Mouse (Mus musculus) liver, embryonic 12.5 days (tissue): ENCODE results near the gene Sept9. TPM values are rescaled to one million over a fixed set of nuclear protein-coding genes. Genes with fewer than 3 reads are reported as not detected.

Experiments used
- ATAC-seq: fragments of 200-750 bp; cut with Nextera tagmentation; 2 replicates; pipeline ENCODE4 v1.8.0; 2017; ENCODE audit warnings: moderate number of reproducible peaks, mild to moderate bottlenecking, moderate library complexity
- H3K27ac ChIP-seq: fragments of 300-500 bp; sonication (generic); 2 replicates; pipeline ENCODE4 v1.5.1; 2016; ENCODE audit warnings: mild to moderate bottlenecking
- H3K27me3 ChIP-seq: fragments of 300-500 bp; sonication (generic); replicated peaks from 2 replicates; pipeline ENCODE4 v1.6.1; 2016; ENCODE audit warnings: mild to moderate bottlenecking, moderate library complexity
- H3K36me3 ChIP-seq: fragments of 300-500 bp; sonication (generic); 2 replicates; pipeline ENCODE4 v1.6.1; 2016; ENCODE audit warnings: mild to moderate bottlenecking, moderate library complexity
- H3K4me1 ChIP-seq: fragments of 300-500 bp; sonication (generic); 2 replicates; pipeline ENCODE4 v1.6.1; 2016
- H3K4me2 ChIP-seq: fragments of 300-500 bp; sonication (generic); 2 replicates; pipeline ENCODE4 v1.6.1; 2016; ENCODE audit warnings: mild to moderate bottlenecking, moderate library complexity
- H3K4me3 ChIP-seq: fragments of 300-500 bp; sonication (generic); 2 replicates; pipeline ENCODE4 v1.5.1; 2016; ENCODE audit warnings: mild to moderate bottlenecking, moderate library complexity
- H3K9ac ChIP-seq: fragments of 300-500 bp; sonication (generic); 2 replicates; pipeline ENCODE4 v1.6.1; 2016; ENCODE audit warnings: mild to moderate bottlenecking, moderate library complexity
- H3K9me3 ChIP-seq: fragments of 300-500 bp; sonication (generic); replicated peaks from 2 replicates; pipeline ENCODE4 v1.6.1; 2016; ENCODE audit warnings: mild to moderate bottlenecking, moderate library complexity
- WGBS: fragments of 180-500 bp; shearing (Covaris S2); methylation state at CpG from one replicate; pipeline ENCODE4 v1.1.7; 2016; ENCODE audit not compliant: insufficient replicate concordance; 5-methylcytosine and 5-hydroxymethylcytosine counted together
- polyA plus RNA-seq: library from polyadenylated mRNA; unstranded; fragments of >200 nt; fragmentation: Nextera tagmentation; extraction: Ambion mirVana; gene quantifications from 2 replicates; pipeline ENCODE4 v1.2.1, GENCODE M21; 2016

Sept9 gene
- polyA plus RNA-seq, 1 experiment from 2014 or later, result 72.0 TPM

DNA sequence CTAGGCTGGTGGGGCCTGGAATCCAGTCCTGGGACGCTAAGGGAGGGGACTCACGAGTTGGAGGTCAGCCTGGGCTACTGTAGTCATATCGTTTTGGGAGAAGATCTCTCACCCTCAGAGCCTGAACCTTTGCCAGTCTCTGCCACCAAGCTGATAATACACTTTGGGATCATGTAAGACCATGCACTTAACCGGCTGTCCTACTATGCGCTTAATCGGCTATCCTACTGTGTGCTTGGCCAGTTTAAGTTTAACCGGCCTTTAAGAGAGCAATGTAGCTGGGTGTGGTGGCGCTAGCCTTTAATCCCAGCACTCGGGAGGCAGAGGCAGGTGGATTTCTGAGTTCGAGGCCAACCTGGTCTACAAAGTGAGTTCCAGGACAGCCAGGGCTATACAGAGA is 173.1 kb downstream of the Sept9 start:
- Histone ChIP-seq H3K9ac (no peak overlapping the region), H3K4me3 (no peak overlapping the region), H3K36me3 (no peaks in the 10 kb centered on the region), H3K27me3 (peaks cover 20% of the 10 kb centered on the region), H3K4me2 (no peak overlapping the region), H3K9me3 (no peaks in the 10 kb centered on the region), H3K4me1 (peaks cover 11% of the 10 kb centered on the region; the same call in 1 of the 2 replicates), H3K27ac (no peak overlapping the region)
- WGBS, result 73% methylated on average over 10 of the region's 10 CpGs
- ATAC-seq, result no peak

- Histone ChIP-seq H3K27ac (no peak overlapping the region), H3K4me3 (no peak overlapping the region), H3K9ac (no peak overlapping the region), H3K9me3 (no peaks in the 10 kb centered on the region), H3K36me3 (no peaks in the 10 kb centered on the region), H3K4me1 (peaks cover 11% of the 10 kb centered on the region; the same call in 1 of the 2 replicates), H3K4me2 (no peak overlapping the region), H3K27me3 (peaks cover 26% of the 10 kb centered on the region)
- 71% methylated on average over 20 of the region's 20 CpGs for WGBS
- no peak for ATAC-seq
Observed at GRCm38 (mm10) chr11:117373195-117373594, 173.7 kb downstream of the Sept9 start.

- no peak overlapping the region for H3K4me3 ChIP-seq
- 40% methylated on average over 4 of the region's 4 CpGs for WGBS
Observed at GRCm38 (mm10) chr11:117373870-117374269, 174.4 kb downstream of the Sept9 start.

GRCm38 (mm10) chr11:117374288-117374687 is 174.8 kb downstream of the Sept9 start:
- Histone ChIP-seq H3K4me2 (no peak overlapping the region), H3K4me3 (no peak overlapping the region), H3K9ac (no peak overlapping the region), H3K4me1 (peaks cover 11% of the 10 kb centered on the region; the same call in 1 of the 2 replicates), H3K9me3 (no peaks in the 10 kb centered on the region), H3K27ac (no peak overlapping the region), H3K27me3 (peaks cover 33% of the 10 kb centered on the region), H3K36me3 (no peaks in the 10 kb centered on the region)
- WGBS, result 44% methylated on average over 7 of the region's 7 CpGs
- ATAC-seq, result no peak

More at GRCm38 (mm10) chr11:117373870-117374269, 174.4 kb downstream of the Sept9 start:
- ATAC-seq, result no peak
- Histone ChIP-seq H3K36me3 (no peaks in the 10 kb centered on the region), H3K4me2 (no peak overlapping the region), H3K27me3 (peaks cover 29% of the 10 kb centered on the region), H3K9me3 (no peaks in the 10 kb centered on the region), H3K9ac (no peak overlapping the region), H3K27ac (no peak overlapping the region), H3K4me1 (peaks cover 11% of the 10 kb centered on the region; the same call in 1 of the 2 replicates)

DNA sequence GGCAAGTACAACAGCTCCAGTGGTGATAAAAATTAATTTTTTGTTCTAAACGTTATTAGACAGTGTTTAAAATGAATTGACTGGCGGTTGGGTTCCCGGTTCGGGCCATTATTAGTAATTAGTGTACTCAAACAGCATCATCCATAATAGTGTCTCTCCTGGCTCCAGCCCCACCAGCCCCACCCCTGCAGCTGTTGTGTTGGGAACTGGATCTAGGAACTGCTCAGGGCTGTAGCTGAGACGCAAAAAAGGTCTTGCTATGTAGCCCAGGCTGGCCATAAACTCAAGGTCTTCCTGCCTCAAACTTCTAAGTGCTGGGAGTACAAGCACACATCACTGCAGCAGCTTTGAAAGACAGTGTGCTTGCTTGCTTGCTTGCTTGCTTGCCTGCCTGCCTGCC is 180.3 kb downstream of the Sept9 start:
- Histone ChIP-seq H3K4me2 (no peak overlapping the region), H3K4me3 (no peak overlapping the region), H3K9me3 (no peaks in the 10 kb centered on the region), H3K4me1 (no peaks in the 10 kb centered on the region), H3K36me3 (no peaks in the 10 kb centered on the region), H3K27ac (no peak overlapping the region), H3K9ac (no peak overlapping the region), H3K27me3 (peaks cover 59% of the 10 kb centered on the region)
- 77% methylated on average over 5 of the region's 5 CpGs for WGBS
- no peak for ATAC-seq

GRCm38 (mm10) chr11:117384235-117384634 is 184.8 kb downstream of the Sept9 start:
- H3K4me3 ChIP-seq, result no peak overlapping the region

GRCm38 (mm10) chr11:117384897-117385296 is 185.4 kb downstream of the Sept9 start:
- Histone ChIP-seq H3K4me2 (no peak overlapping the region), H3K36me3 (no peaks in the 10 kb centered on the region), H3K27me3 (peaks cover 80% of the 10 kb centered on the region), H3K4me1 (peaks cover 4% of the 10 kb centered on the region; the same call in 1 of the 2 replicates), H3K9ac (no peak overlapping the region), H3K4me3 (no peak overlapping the region), H3K9me3 (no peaks in the 10 kb centered on the region), H3K27ac (no peak overlapping the region)
- 3% methylated on average over 16 of the region's 16 CpGs for WGBS
- no peak for ATAC-seq

More at GRCm38 (mm10) chr11:117384235-117384634, 184.8 kb downstream of the Sept9 start:
- Histone ChIP-seq H3K36me3 (no peaks in the 10 kb centered on the region), H3K4me1 (no peaks in the 10 kb centered on the region), H3K27ac (no peak overlapping the region), H3K27me3 (peaks cover 82% of the 10 kb centered on the region), H3K9ac (no peak overlapping the region), H3K9me3 (no peaks in the 10 kb centered on the region), H3K4me2 (no peak overlapping the region)
- WGBS, result 24% methylated on average over 9 of the region's 9 CpGs
- no peak for ATAC-seq

- Histone ChIP-seq H3K4me3 (no peak overlapping the region), H3K9ac (no peak overlapping the region), H3K36me3 (no peaks in the 10 kb centered on the region), H3K4me2 (no peak overlapping the region), H3K27me3 (peaks cover 78% of the 10 kb centered on the region), H3K4me1 (peaks cover 9% of the 10 kb centered on the region; the same call in 1 of the 2 replicates), H3K27ac (no peak overlapping the region), H3K9me3 (no peaks in the 10 kb centered on the region)
- no peak for ATAC-seq
- WGBS, result 55% methylated on average over 15 of the region's 15 CpGs
Observed at GRCm38 (mm10) chr11:117385331-117386103, 186.1 kb downstream of the Sept9 start.

GRCm38 (mm10) chr11:117387241-117387640 is 187.8 kb downstream of the Sept9 start:
- Histone ChIP-seq H3K4me2 (no peak overlapping the region), H3K9ac (no peak overlapping the region), H3K4me1 (peaks cover 19% of the 10 kb centered on the region), H3K27ac (no peak overlapping the region), H3K36me3 (no peaks in the 10 kb centered on the region), H3K4me3 (no peak overlapping the region), H3K9me3 (no peaks in the 10 kb centered on the region), H3K27me3 (peaks cover 76% of the 10 kb centered on the region)
- ATAC-seq, result no peak
- 60% methylated on average over 10 of the region's 10 CpGs for WGBS

GRCm38 (mm10) chr11:117390001-117390402 is 190.5 kb downstream of the Sept9 start:
- no peak overlapping the region for H3K4me3 ChIP-seq

GRCm38 (mm10) chr11:117390774-117391534 is 191.5 kb downstream of the Sept9 start:
- Histone ChIP-seq H3K27ac (no peak overlapping the region), H3K9me3 (no peaks in the 10 kb centered on the region), H3K9ac (no peak overlapping the region), H3K4me2 (no peak overlapping the region), H3K4me3 (no peak overlapping the region), H3K27me3 (peaks cover 78% of the 10 kb centered on the region), H3K36me3 (no peaks in the 10 kb centered on the region), H3K4me1 (peaks cover 19% of the 10 kb centered on the region)
- no peak for ATAC-seq
- 13% methylated on average over 7 of the region's 7 CpGs for WGBS

More at GRCm38 (mm10) chr11:117390001-117390402, 190.5 kb downstream of the Sept9 start:
- Histone ChIP-seq H3K36me3 (no peaks in the 10 kb centered on the region), H3K27me3 (peaks cover 75% of the 10 kb centered on the region), H3K4me1 (peaks cover 19% of the 10 kb centered on the region), H3K27ac (no peak overlapping the region), H3K9ac (no peak overlapping the region), H3K4me2 (no peak overlapping the region), H3K9me3 (no peaks in the 10 kb centered on the region)
- peak; percentile 48; the same call in 1 of the 2 replicates for ATAC-seq
- 18% methylated on average over 12 of the region's 12 CpGs for WGBS

DNA sequence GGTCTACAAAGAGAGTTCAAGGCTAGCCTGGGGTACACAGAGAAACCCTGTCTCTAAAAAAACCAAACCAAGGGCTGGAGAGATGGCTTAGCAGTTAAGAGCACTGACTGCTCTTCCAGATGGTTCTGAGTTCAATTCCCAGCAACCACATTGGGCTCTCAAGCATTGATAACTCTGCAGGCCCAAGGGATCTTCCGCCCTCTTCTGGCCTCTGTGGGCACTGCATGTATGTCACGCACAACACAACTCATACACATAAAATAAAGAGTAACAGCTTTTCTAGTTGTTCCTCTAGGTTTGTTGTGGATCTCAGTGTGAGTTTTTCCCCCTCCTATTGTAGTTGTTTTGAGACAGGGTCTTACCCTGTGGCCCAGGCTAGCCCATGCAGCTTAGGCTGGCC is 192.8 kb downstream of the Sept9 start:
- no peak for ATAC-seq
- Histone ChIP-seq H3K36me3 (no peaks in the 10 kb centered on the region), H3K27me3 (peaks cover 79% of the 10 kb centered on the region), H3K27ac (no peak overlapping the region), H3K9me3 (no peaks in the 10 kb centered on the region), H3K4me1 (peaks cover 19% of the 10 kb centered on the region), H3K9ac (no peak overlapping the region), H3K4me2 (no peak overlapping the region), H3K4me3 (no peak overlapping the region)
- WGBS, result 48% methylated on average over 2 of the region's 2 CpGs
